Mouse (Mus musculus) brown adipose tissue, adult 24 weeks (tissue): ENCODE data around the gene Il3. TPM values are rescaled to one million over a fixed set of nuclear protein-coding genes. Genes with fewer than 3 reads are reported as not detected.

Experiments used
- polyA plus RNA-seq: library from polyadenylated mRNA; stranded (reverse); fragments of >200 nt; gene quantifications from 2 replicates; pipeline ENCODE4 v1.2.4, GENCODE M21; 2012; ENCODE audit not compliant: missing spikeins, insufficient read depth, insufficient read length

Gene Il3
- polyA plus RNA-seq, 1 experiment: not detected

Other genes with a start within 250 kb of the Il3 start
- 1.8 and 3.5 TPM in 2 replicates for gene Slc22a4, start 239.2 kb downstream of the Il3 start, polyA plus RNA-seq
- gene Pdlim4, start 198.3 kb downstream of the Il3 start, polyA plus RNA-seq: 2.9 and 3.5 TPM in 2 replicates
- gene P4ha2, start 167.2 kb downstream of the Il3 start, polyA plus RNA-seq: 3.6 and 5.6 TPM in 2 replicates
- gene Csf2, start 17.6 kb downstream of the Il3 start, polyA plus RNA-seq: not detected in 2 replicates
- not detected in 2 replicates for gene Acsl6, start 36.5 kb upstream of the Il3 start, polyA plus RNA-seq
- gene Meikin, start 103.4 kb upstream of the Il3 start, polyA plus RNA-seq: not detected in 2 replicates
- gene Fnip1, start 170.9 kb upstream of the Il3 start, polyA plus RNA-seq: 15.2 and 16.5 TPM in 2 replicates